Mouse (Mus musculus) midbrain, embryonic 10.5 days (tissue): ENCODE measurements at regions not wholly inside any gene's neighbourhood (a gene's known extent, or its start where the extent isn't known, plus 50 kb on each side); places are given as distances from the start of the nearest gene placed in this dataset.

Source experiments
- DNase-seq: peaks from one replicate; pipeline ENCODE4 v3.0.0-alpha.2; 2017; ENCODE audit warnings: low spot score
- H3K27ac ChIP-seq: fragments of 300-500 bp; sonication (generic); replicated peaks from 2 replicates; pipeline ENCODE4 v1.5.1; 2016; ENCODE audit warnings: mild to moderate bottlenecking
- H3K27me3 ChIP-seq: fragments of 300-500 bp; sonication (generic); 2 replicates; pipeline ENCODE4 v1.6.1; 2016; ENCODE audit warnings: low read depth, mild to moderate bottlenecking; ENCODE audit not compliant: poor library complexity, severe bottlenecking
- H3K36me3 ChIP-seq: fragments of 300-500 bp; sonication (generic); 2 replicates; pipeline ENCODE4 v1.6.1; 2016; ENCODE audit warnings: mild to moderate bottlenecking, moderate library complexity
- H3K4me1 ChIP-seq: fragments of 300-500 bp; sonication (generic); 2 replicates; pipeline ENCODE4 v1.6.1; 2016
- H3K4me3 ChIP-seq: fragments of 300-500 bp; sonication (generic); 2 replicates; pipeline ENCODE4 v1.5.1; 2016; ENCODE audit warnings: mild to moderate bottlenecking, moderate library complexity
- H3K9me3 ChIP-seq: fragments of 300-500 bp; sonication (generic); replicated peaks from 2 replicates; pipeline ENCODE4 v1.6.1; 2016; ENCODE audit warnings: mild to moderate bottlenecking
- WGBS: fragments of 180-500 bp; shearing (Covaris S2); methylation state at CpG from one replicate; pipeline ENCODE4 v1.1.7; 2016; 5-methylcytosine and 5-hydroxymethylcytosine counted together

DNA sequence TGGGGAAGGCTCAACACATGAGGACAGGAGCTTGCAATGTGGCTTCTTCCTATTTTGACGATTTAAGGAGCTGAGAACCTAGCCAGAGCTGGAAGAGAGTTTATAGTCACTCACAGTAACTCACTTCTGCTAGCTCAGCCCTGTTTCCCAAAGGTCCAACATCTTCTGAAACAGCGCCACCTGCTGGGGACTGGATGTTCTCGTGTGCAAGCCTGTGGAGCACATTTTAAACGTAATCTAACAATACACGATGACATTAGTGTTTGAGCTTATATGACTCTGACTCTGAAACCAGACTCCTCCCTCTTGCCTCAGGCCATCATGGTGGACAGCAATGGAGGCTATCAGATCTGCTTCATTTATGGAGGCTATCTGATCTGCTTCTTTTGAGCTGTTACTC is 207.7 kb downstream of the Cxcl12 start:
- Histone ChIP-seq H3K4me3 (no peak overlapping the region), H3K4me1 (no peaks in the 10 kb centered on the region), H3K27me3 (no peaks in the 10 kb centered on the region), H3K27ac (no peak overlapping the region), H3K9me3 (peaks cover 7% of the 10 kb centered on the region), H3K36me3 (no peaks in the 10 kb centered on the region)
- no peak for DNase-seq
- 90% methylated on average over 5 of the region's 5 CpGs for whole genome bisulfite sequencing

GRCm38 (mm10) chr6:117379904-117380303 is 211.6 kb downstream of the Cxcl12 start:
- 88% methylated on average over 4 of the region's 4 CpGs for WGBS
- H3K27me3 ChIP-seq: no peaks in the 10 kb centered on the region
- DNase-seq: no peak
- H3K4me1 ChIP-seq: no peaks in the 10 kb centered on the region
- no peak overlapping the region for H3K27ac ChIP-seq
- H3K9me3 ChIP-seq: peaks cover 7% of the 10 kb centered on the region
- no peak overlapping the region for H3K4me3 ChIP-seq
- no peaks in the 10 kb centered on the region for H3K36me3 ChIP-seq

- Histone ChIP-seq H3K27me3 (no peaks in the 10 kb centered on the region), H3K9me3 (no peaks in the 10 kb centered on the region), H3K4me3 (no peak overlapping the region), H3K4me1 (no peaks in the 10 kb centered on the region), H3K27ac (no peak overlapping the region), H3K36me3 (no peaks in the 10 kb centered on the region)
- no peak for DNase-seq
- WGBS: 91% methylated on average over 7 of the region's 7 CpGs
These were observed 222.0 kb downstream of the Cxcl12 start for GRCm38 (mm10) chr6:117390233-117390848.

DNA sequence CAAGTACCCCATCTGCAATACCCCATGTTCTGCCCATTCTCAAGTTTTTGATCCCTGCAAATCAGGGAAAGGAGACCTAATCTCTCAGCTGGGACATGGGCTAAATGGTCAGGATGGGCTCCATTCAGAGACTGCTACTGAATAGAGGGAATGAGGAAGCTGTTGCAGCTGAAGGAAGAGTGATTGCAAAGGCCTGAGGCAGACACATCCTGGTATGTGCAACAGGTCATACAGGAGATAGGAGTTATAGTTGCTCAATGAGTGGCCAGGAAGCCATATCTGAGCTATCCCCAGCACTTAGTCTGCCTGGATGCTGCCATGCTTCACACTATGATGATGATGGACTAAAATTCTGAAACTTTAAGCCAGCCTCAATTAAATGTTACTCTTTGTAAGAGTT is 225.1 kb downstream of the Cxcl12 start:
- Histone ChIP-seq H3K27me3 (no peaks in the 10 kb centered on the region), H3K36me3 (no peaks in the 10 kb centered on the region), H3K9me3 (no peaks in the 10 kb centered on the region), H3K4me3 (no peak overlapping the region), H3K4me1 (no peaks in the 10 kb centered on the region), H3K27ac (no peak overlapping the region)
- no peak for DNase-seq

DNA sequence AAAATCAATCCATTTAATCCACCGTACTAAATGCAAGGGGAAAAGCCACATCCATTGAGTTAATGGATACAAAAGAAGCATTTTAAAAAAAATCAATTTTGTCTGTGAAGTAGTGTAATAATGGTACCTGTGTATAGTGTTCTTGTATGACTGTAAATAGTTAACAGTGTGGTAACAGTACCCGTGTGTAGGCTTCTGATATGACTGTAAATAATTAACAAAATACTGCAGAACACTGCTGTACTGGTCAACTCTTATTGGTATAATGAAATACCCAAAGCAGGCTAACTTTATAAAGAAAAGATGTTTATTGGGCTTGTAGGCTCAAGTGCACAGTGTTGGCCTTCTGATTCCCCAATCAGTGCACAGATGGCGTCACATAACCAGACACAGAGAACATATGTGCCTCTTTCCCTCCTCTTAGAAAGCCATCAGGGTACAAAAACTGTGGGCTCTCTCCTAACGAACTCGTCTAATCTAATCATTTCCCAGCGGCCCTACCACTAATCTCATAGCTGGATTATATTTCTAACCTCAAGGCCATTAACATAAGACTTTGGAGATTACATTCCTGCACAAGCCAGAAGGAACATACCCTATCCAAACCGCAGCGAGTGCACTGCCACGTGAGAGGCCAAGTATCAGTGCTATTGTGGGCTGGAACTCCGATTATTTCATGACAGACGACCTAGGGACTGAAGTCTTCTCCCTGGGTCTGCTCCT is 237.4 kb downstream of the Cxcl12 start:
- DNase-seq: peak; percentile 5
- no peak overlapping the region for H3K4me3 ChIP-seq
- H3K36me3 ChIP-seq: no peaks in the 10 kb centered on the region
- 89% methylated on average over 11 of the region's 11 CpGs for WGBS
- no peaks in the 10 kb centered on the region for H3K9me3 ChIP-seq
- no peak overlapping the region for H3K27ac ChIP-seq
- H3K27me3 ChIP-seq: no peaks in the 10 kb centered on the region
- 0 out of 2 replicates have a peak, but pooled peaks cover 3% of the 10 kb centered on the region for H3K4me1 ChIP-seq

- peak; percentile 6 for DNase-seq
- H3K4me3 ChIP-seq: no peak overlapping the region
- no peak overlapping the region for H3K27ac ChIP-seq
- no peaks in the 10 kb centered on the region for H3K36me3 ChIP-seq
- H3K27me3 ChIP-seq: no peaks in the 10 kb centered on the region
- 0 out of 2 replicates have a peak, but pooled peaks cover 3% of the 10 kb centered on the region for H3K4me1 ChIP-seq
- no peaks in the 10 kb centered on the region for H3K9me3 ChIP-seq
- 96% methylated on average over 4 of the region's 4 CpGs for WGBS
These were observed 237.9 kb downstream of the Cxcl12 start for GRCm38 (mm10) chr6:117406312-117406595.

GRCm38 (mm10) chr6:117406757-117407156 is 238.4 kb downstream of the Cxcl12 start:
- no peak overlapping the region for H3K4me3 ChIP-seq

GRCm38 (mm10) chr6:117407206-117407858 is 239.0 kb downstream of the Cxcl12 start:
- DNase-seq: peak; percentile 11
- Histone ChIP-seq H3K4me3 (no peak overlapping the region), H3K27me3 (no peaks in the 10 kb centered on the region), H3K36me3 (no peaks in the 10 kb centered on the region), H3K27ac (no peak overlapping the region), H3K9me3 (no peaks in the 10 kb centered on the region), H3K4me1 (0 out of 2 replicates have a peak, but pooled peaks cover 3% of the 10 kb centered on the region)
- WGBS: 79% methylated on average over 15 of the region's 15 CpGs

More at GRCm38 (mm10) chr6:117406757-117407156, 238.4 kb downstream of the Cxcl12 start:
- peak; percentile 11 for DNase-seq
- no peaks in the 10 kb centered on the region for H3K36me3 ChIP-seq
- 0 out of 2 replicates have a peak, but pooled peaks cover 3% of the 10 kb centered on the region for H3K4me1 ChIP-seq
- no peaks in the 10 kb centered on the region for H3K9me3 ChIP-seq
- 77% methylated on average over 9 of the region's 9 CpGs for WGBS
- H3K27me3 ChIP-seq: no peaks in the 10 kb centered on the region
- no peak overlapping the region for H3K27ac ChIP-seq

GRCm38 (mm10) chr6:117407953-117408352 is 239.6 kb downstream of the Cxcl12 start:
- H3K27me3 ChIP-seq: no peaks in the 10 kb centered on the region
- DNase-seq: peak; percentile 11
- WGBS: 88% methylated on average over 5 of the region's 5 CpGs
- 0 out of 2 replicates have a peak, but pooled peaks cover 3% of the 10 kb centered on the region for H3K4me1 ChIP-seq
- no peak overlapping the region for H3K4me3 ChIP-seq
- H3K36me3 ChIP-seq: no peaks in the 10 kb centered on the region
- H3K9me3 ChIP-seq: no peaks in the 10 kb centered on the region
- no peak overlapping the region for H3K27ac ChIP-seq

DNA sequence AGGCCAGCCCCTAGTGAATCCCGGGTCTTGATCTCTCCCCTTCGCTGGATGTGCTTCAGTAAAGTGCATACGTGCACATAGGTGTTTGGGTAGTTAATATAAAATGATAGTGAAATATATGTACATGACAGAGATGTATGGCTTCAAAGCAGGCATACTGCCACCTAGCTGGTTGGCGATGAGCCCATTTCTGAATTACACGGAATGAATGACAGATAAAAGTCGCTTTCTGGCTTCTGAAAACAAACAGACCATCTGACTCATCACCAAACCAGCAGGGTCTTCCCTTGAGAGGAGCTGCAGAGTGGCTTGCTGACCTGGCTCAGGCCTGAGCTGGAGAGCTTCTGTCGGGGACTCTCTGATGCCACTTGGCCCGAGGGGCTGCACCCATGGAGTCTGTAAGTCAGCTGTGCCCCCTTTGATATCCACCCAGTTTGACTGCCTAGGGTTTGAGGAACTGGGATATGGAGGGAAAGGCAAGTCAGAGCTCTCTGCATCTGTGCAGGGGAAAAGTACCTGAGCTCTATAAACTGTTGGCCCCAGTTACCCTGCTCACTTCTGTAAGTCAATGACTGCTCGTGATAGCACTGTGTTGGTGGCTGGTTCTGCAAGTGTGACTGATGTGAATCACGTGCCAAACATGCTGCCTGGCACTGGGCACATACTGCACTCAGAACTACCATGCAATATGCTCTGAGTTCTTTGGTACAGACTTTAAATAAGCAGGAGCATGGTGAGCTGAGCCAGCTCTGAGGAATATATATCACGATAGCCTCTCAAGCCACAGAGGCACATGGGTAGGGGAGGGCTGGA is 240.8 kb downstream of the Cxcl12 start:
- Histone ChIP-seq H3K27ac (no peak overlapping the region), H3K4me1 (0 out of 2 replicates have a peak, but pooled peaks cover 3% of the 10 kb centered on the region), H3K27me3 (no peaks in the 10 kb centered on the region), H3K9me3 (no peaks in the 10 kb centered on the region), H3K36me3 (no peaks in the 10 kb centered on the region), H3K4me3 (no peak overlapping the region)
- DNase-seq: peak; percentile 8
- WGBS: 86% methylated on average over 11 of the region's 11 CpGs

DNA sequence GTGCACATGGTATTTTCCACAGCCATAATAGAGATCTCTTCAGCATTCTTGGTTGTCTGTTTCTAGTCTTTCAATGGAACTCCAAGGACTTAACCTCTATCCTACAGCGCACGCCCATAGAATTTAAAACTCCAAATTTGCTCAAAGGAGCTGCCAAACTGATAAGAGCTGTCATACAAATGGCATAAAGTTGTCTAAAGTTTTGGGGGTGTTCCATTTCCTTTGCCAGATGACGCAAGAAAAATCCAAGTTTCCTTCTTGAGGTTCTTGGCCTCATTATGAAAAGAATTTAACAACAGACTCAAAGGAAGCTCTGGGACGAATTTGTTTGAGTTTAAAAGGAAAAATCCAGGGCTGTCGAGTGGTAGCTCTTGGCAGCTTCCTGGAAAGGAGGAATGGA is 246.6 kb downstream of the Cxcl12 start:
- no peak overlapping the region for H3K4me3 ChIP-seq
- DNase-seq: no peak
- H3K4me1 ChIP-seq: 0 out of 2 replicates have a peak, but pooled peaks cover 4% of the 10 kb centered on the region
- WGBS: 89% methylated on average over 5 of the region's 5 CpGs
- H3K27me3 ChIP-seq: no peaks in the 10 kb centered on the region
- H3K9me3 ChIP-seq: no peaks in the 10 kb centered on the region
- H3K36me3 ChIP-seq: no peaks in the 10 kb centered on the region
- no peak overlapping the region for H3K27ac ChIP-seq

GRCm38 (mm10) chr6:117415901-117416300 is 247.6 kb downstream of the Cxcl12 start:
- no peak for DNase-seq
- no peak overlapping the region for H3K4me3 ChIP-seq
- no peak overlapping the region for H3K27ac ChIP-seq
- H3K27me3 ChIP-seq: no peaks in the 10 kb centered on the region
- H3K9me3 ChIP-seq: no peaks in the 10 kb centered on the region
- WGBS: 89% methylated on average over 6 of the region's 6 CpGs
- 0 out of 2 replicates have a peak, but pooled peaks cover 4% of the 10 kb centered on the region for H3K4me1 ChIP-seq
- no peaks in the 10 kb centered on the region for H3K36me3 ChIP-seq
